Mouse (Mus musculus) CH12.LX (cell line): ENCODE results near the gene Ankrd12.

ENCODE experiments used
- CTCF ChIP-seq, 2 experiments: IDR thresholded peaks in 1 of 2; conservative IDR thresholded peaks in 1 of 2; 2 replicates each; pipeline ENCODE4 v1.5.1; 2011 to 2012; ENCODE audit warnings: low read depth in 2 of 2, low read length in 2 of 2, improper control_type of control experiment in 1 of 2, inconsistent platforms in 1 of 2, mild to moderate bottlenecking in 1 of 2, moderate library complexity in 1 of 2
- EP300 ChIP-seq: IDR thresholded peaks from 2 replicates; pipeline ENCODE4 v1.6.1; 2011; ENCODE audit warnings: low read length, improper control_type of control experiment
- ETS1 ChIP-seq: conservative IDR thresholded peaks from 2 replicates; pipeline ENCODE4 v1.6.1; 2012; ENCODE audit warnings: low read depth, mild to moderate bottlenecking, inconsistent platforms, low read length, improper control_type of control experiment, moderate library complexity
- MAFK ChIP-seq: IDR thresholded peaks from 2 replicates; pipeline ENCODE4 v1.6.1; 2011; ENCODE audit warnings: low read length, improper control_type of control experiment; ENCODE audit not compliant: insufficient replicate concordance
- NELFE ChIP-seq: IDR thresholded peaks from 2 replicates; pipeline ENCODE4 v1.6.1; 2011; ENCODE audit warnings: low read depth, low read length, improper control_type of control experiment
- POLR2A ChIP-seq: IDR thresholded peaks from 2 replicates; pipeline ENCODE4 v1.6.1; 2011; ENCODE audit warnings: low read depth, mild to moderate bottlenecking, improper control_type of control experiment, low read length
- SMC3 ChIP-seq: IDR thresholded peaks from 2 replicates; pipeline ENCODE4 v1.6.1; 2011; ENCODE audit warnings: low read depth, low read length, improper control_type of control experiment
- TBP ChIP-seq: conservative IDR thresholded peaks from 2 replicates; pipeline ENCODE4 v1.6.1; 2011; ENCODE audit warnings: low read depth, low read length, improper control_type of control experiment

- TF ChIP-seq SMC3, result no peak
- TF ChIP-seq CTCF (conservative IDR thresholded peaks at IDR 0.05 in 1 of 2, IDR thresholded peaks at IDR 0.05 in 1 of 2; ENCODE audit: low read depth in 2 of 2, low read length in 2 of 2), result no peak
- no peak for TF ChIP-seq ETS1
- no peak for TF ChIP-seq NELFE
- TF ChIP-seq POLR2A, result no peak
- no peak for TF ChIP-seq TBP
- no peak for TF ChIP-seq EP300
- TF ChIP-seq MAFK, result no peak
Measured at GRCm38 (mm10) chr17:66107466-66107865, 30.6 kb upstream of the Ankrd12 start.
